Mouse (Mus musculus) midbrain, embryonic 11.5 days (tissue): ENCODE results near the gene Il17rc. TPM values are rescaled to one million over a fixed set of nuclear protein-coding genes. Genes with fewer than 3 reads are reported as not detected.

Experiments
- ATAC-seq: fragments of 200-750 bp; cut with Nextera tagmentation; 2 replicates; pipeline ENCODE4 v1.8.0; 2017; ENCODE audit warnings: moderate TSS enrichment, moderate library complexity; ENCODE audit not compliant: low FRiP score
- DNase-seq: peaks from one replicate; pipeline ENCODE4 v3.0.0; 2015; ENCODE audit warnings: low spot score; ENCODE audit errors: missing footprints
- H3K27ac ChIP-seq: fragments of 300-500 bp; sonication (generic); 2 replicates; pipeline ENCODE4 v1.5.1; 2014; ENCODE audit warnings: low read depth, low read length
- H3K27me3 ChIP-seq: fragments of 300-500 bp; sonication (generic); 2 replicates; pipeline ENCODE4 v1.6.1; 2014; ENCODE audit warnings: mild to moderate bottlenecking, low read length, moderate library complexity, mixed read lengths; ENCODE audit not compliant: control insufficient read depth, insufficient read depth
- H3K36me3 ChIP-seq: fragments of 300-500 bp; sonication (generic); 2 replicates; pipeline ENCODE4 v1.6.1; 2014; ENCODE audit warnings: mild to moderate bottlenecking, low read length, moderate library complexity, mixed read lengths; ENCODE audit not compliant: control insufficient read depth, insufficient read depth
- H3K4me1 ChIP-seq: fragments of 300-500 bp; sonication (generic); 2 replicates; pipeline ENCODE4 v1.6.1; 2014; ENCODE audit warnings: low read length; ENCODE audit not compliant: control insufficient read depth, insufficient read depth
- H3K4me2 ChIP-seq: fragments of 300-500 bp; sonication (generic); 2 replicates; pipeline ENCODE4 v1.6.1; 2014; ENCODE audit warnings: mild to moderate bottlenecking, moderate library complexity
- H3K4me3 ChIP-seq: fragments of 300-500 bp; sonication (generic); 2 replicates; pipeline ENCODE4 v1.5.1; 2014; ENCODE audit warnings: low read depth, low read length
- H3K9ac ChIP-seq: fragments of 300-500 bp; sonication (generic); 2 replicates; pipeline ENCODE4 v1.6.1; 2014; ENCODE audit warnings: low read length
- H3K9me3 ChIP-seq: fragments of 300-500 bp; sonication (generic); 2 replicates; pipeline ENCODE4 v1.6.1; 2016; ENCODE audit warnings: low read length; ENCODE audit not compliant: control insufficient read depth
- WGBS: fragments of 180-500 bp; shearing (Covaris S2); extraction: QIAGEN DNeasy Blood & Tissue Kit; methylation state at CpG from one replicate; pipeline ENCODE4 v1.1.7; 2014; 5-methylcytosine and 5-hydroxymethylcytosine counted together
- polyA plus RNA-seq: library from polyadenylated mRNA; unstranded; fragments of >200 nt; fragmentation: Nextera tagmentation; extraction: Ambion mirVana; gene quantifications from 2 replicates; pipeline ENCODE4 v1.2.1, GENCODE M21; 2014

Il17rc gene
- polyA plus RNA-seq, 1 experiment from 2014 or later = 3.1 TPM

DNA sequence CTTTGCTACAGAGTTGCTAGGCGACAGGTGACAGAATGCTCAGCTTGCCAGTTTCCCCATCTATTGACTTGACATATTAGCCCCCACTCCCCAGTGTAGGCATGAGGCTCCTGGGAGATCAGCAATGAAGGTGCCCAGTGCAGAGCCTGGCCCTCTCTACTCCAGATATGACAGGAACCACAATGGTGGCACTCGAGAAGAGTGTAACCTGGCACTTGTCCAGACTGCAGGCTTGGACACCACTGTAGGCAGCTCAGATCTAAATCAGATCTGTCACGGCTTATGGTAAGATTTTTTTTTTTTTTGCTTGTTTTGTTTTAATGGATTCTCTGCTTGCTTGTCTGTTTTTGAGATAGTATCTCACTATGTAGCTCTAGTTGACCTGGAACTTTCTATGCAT lies 37.6 kb upstream of the Il17rc start:
- no peak overlapping the region for H3K4me3 ChIP-seq
- H3K36me3 ChIP-seq = no peaks in the 10 kb centered on the region
- no peak overlapping the region for H3K9ac ChIP-seq
- H3K9me3 ChIP-seq = no peaks in the 10 kb centered on the region
- ATAC-seq = no peak
- no peaks in the 10 kb centered on the region for H3K4me1 ChIP-seq
- H3K4me2 ChIP-seq = no peak overlapping the region
- 78% methylated on average over 3 of the region's 3 CpGs for WGBS
- H3K27me3 ChIP-seq = no peaks in the 10 kb centered on the region
- DNase-seq = no peak
- H3K27ac ChIP-seq = no peak overlapping the region

DNA sequence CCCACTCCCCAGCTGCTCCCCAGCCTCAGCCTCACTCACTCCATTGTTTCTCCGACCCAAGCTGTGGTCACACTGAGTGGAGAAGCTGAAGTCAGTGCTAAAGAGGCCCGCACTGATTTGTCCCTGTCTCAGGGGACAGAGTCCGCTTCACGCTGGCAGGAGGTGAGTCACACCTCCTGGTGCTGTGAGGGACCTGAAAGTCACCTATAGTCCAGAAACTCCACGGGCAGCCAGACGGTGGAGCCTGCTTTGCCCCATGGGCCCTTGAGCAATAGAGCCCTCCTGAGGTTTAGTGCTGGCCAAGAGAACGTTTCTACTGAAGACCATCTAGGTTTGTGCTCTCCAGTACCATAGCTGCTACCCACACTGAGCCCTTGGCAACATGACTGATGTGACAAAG lies 36.5 kb upstream of the Il17rc start:
- DNase-seq (no peak), ATAC-seq (no peak)
- Histone ChIP-seq H3K4me2 (no peak overlapping the region), H3K9me3 (no peaks in the 10 kb centered on the region), H3K27me3 (no peaks in the 10 kb centered on the region), H3K4me1 (no peaks in the 10 kb centered on the region), H3K9ac (no peak overlapping the region), H3K27ac (no peak overlapping the region), H3K36me3 (no peaks in the 10 kb centered on the region), H3K4me3 (no peak overlapping the region)
- WGBS = 75% methylated on average over 7 of the region's 7 CpGs

DNA sequence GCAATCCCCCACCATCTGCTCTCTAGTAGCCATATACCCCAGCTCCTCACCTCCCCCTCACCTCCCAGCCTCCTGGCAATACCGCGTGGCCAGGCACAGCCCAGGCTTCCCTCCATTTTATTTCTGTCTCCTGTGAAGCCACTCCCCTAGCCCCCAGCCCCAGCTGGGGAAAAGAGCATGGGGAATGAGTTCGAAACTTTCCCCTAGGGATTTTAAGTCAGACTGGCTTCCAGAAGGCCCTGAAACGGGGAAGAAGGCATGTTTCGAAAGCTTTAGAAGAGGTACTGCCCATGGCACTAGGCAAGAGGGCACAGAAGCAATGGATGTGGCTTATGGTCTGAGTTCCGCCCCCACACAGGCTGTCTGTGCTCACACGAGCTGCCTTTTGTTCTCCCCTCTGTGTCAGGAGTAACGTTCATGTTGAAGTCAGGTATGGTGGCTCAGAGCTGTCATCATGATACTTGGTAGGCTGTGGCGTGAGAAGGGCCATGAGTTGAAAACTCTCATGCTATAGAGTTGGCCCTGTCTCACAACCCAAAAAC lies 35.5 kb upstream of the Il17rc start, which contains the start of gene Cidec:
Gene Cidec, minus strand, starts transcription at position 97 of the 542 bp plus-strand sequence.
- Histone ChIP-seq H3K4me1 (no peaks in the 10 kb centered on the region), H3K27ac (no peak within 1 kb of the TSS), H3K9ac (no peak within 1 kb of the TSS), H3K4me3 (no peak within 1 kb of the TSS), H3K36me3 (no peaks in the 10 kb centered on the region), H3K9me3 (no peaks in the 10 kb centered on the region), H3K4me2 (no peak within 1 kb of the TSS), H3K27me3 (no peaks in the 10 kb centered on the region)
- WGBS = 75% methylated on average over 9 of the region's 9 CpGs
- DNase-seq (peak; percentile 72), ATAC-seq (no peak)

GRCm38 (mm10) chr6:113437135-113437534 lies 34.1 kb upstream of the Il17rc start:
- no peaks in the 10 kb centered on the region for H3K36me3 ChIP-seq
- H3K4me2 ChIP-seq = no peak overlapping the region
- 82% methylated on average over 12 of the region's 12 CpGs for WGBS
- ATAC-seq (no peak), DNase-seq (peak; percentile 79)
- H3K9me3 ChIP-seq = no peaks in the 10 kb centered on the region
- H3K9ac ChIP-seq = no peak overlapping the region
- no peaks in the 10 kb centered on the region for H3K4me1 ChIP-seq
- H3K4me3 ChIP-seq = no peak overlapping the region
- H3K27me3 ChIP-seq = no peaks in the 10 kb centered on the region
- H3K27ac ChIP-seq = no peak overlapping the region

GRCm38 (mm10) chr6:113438721-113439430 lies 32.4 kb upstream of the Il17rc start:
- peaks cover 7% of the 10 kb centered on the region; the same call in 1 of the 2 replicates for H3K4me1 ChIP-seq
- no peak overlapping the region for H3K4me2 ChIP-seq
- H3K4me3 ChIP-seq = no peak overlapping the region
- no peaks in the 10 kb centered on the region for H3K36me3 ChIP-seq
- no peaks in the 10 kb centered on the region for H3K27me3 ChIP-seq
- WGBS = 71% methylated on average over 12 of the region's 12 CpGs
- ATAC-seq = no peak
- peak; percentile 78 for DNase-seq
- H3K27ac ChIP-seq = no peak overlapping the region
- H3K9ac ChIP-seq = no peak overlapping the region
- H3K9me3 ChIP-seq = no peaks in the 10 kb centered on the region

DNA sequence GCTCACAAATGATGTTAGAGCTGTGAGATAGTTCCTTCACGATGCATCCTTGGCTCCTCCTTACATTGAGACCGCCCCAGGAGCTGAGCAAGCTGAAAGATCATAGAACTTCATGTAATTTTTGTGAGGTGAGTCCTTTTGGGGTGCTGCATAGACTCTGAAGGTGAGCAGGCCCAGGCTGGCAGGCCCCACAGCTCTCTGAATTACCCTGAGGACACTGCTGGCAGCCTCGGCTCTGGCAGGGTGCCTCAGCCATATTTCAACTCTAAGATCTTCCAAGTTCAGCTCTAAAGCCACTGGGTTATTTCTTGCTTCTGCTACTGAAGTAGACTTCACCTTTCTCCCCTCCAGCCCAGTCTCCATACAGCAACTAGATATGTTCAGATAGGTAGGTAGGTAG lies 30.5 kb upstream of the Il17rc start:
- ATAC-seq = no peak
- peak; percentile 68 for DNase-seq

GRCm38 (mm10) chr6:113441147-113441680 lies 30.0 kb upstream of the Il17rc start:
- no peaks in the 10 kb centered on the region for H3K27me3 ChIP-seq
- H3K36me3 ChIP-seq = no peaks in the 10 kb centered on the region
- H3K9me3 ChIP-seq = no peaks in the 10 kb centered on the region
- 53% methylated on average over 7 of the region's 7 CpGs for WGBS
- 0 out of 2 replicates have a peak, but pooled peaks have one; percentile 3 for ATAC-seq
- no peak overlapping the region for H3K4me2 ChIP-seq
- peak; percentile 97 for DNase-seq
- no peak overlapping the region for H3K4me3 ChIP-seq
- no peak overlapping the region for H3K9ac ChIP-seq
- peaks cover 7% of the 10 kb centered on the region; the same call in 1 of the 2 replicates for H3K4me1 ChIP-seq
- no peak overlapping the region for H3K27ac ChIP-seq

More for the DNA sequence above, 30.5 kb upstream of the Il17rc start:
- H3K36me3 ChIP-seq = no peaks in the 10 kb centered on the region
- no peak overlapping the region for H3K27ac ChIP-seq
- H3K4me2 ChIP-seq = no peak overlapping the region
- no peaks in the 10 kb centered on the region for H3K27me3 ChIP-seq
- H3K4me3 ChIP-seq = no peak overlapping the region
- no peaks in the 10 kb centered on the region for H3K9me3 ChIP-seq
- peaks cover 7% of the 10 kb centered on the region; the same call in 1 of the 2 replicates for H3K4me1 ChIP-seq
- WGBS = 85% methylated on average over 3 of the region's 3 CpGs
- H3K9ac ChIP-seq = no peak overlapping the region

DNA sequence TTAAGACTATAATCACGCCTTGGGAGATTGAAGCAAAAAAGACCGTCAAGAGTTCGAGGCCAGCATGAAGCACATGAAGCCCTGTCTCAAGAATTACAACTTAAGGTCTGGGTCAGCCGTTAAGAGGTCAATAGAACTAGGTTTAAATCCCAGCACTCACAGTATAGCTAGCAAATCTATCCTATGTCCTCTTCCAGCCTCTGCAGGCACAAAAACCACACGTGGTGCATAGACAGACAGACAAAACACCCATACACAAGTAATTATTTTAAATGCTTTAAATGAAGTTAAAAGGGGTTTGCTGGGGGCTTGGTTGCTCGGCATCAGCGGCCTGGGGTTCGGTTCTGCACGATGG lies 29.2 kb upstream of the Il17rc start:
- Histone ChIP-seq H3K27ac (no peak overlapping the region), H3K27me3 (no peaks in the 10 kb centered on the region), H3K9ac (peak overlapping the region; percentile 89), H3K36me3 (peaks cover under 1% of the 10 kb centered on the region; the same call in 1 of the 2 replicates), H3K4me1 (peaks cover 7% of the 10 kb centered on the region; the same call in 1 of the 2 replicates), H3K9me3 (no peaks in the 10 kb centered on the region), H3K4me2 (peak overlapping the region; percentile 77), H3K4me3 (peak overlapping the region; percentile 85)
- ATAC-seq = peak; percentile 45; the same call in 1 of the 2 replicates
- 41% methylated on average over 9 of the region's 9 CpGs for WGBS
- no peak for DNase-seq
